Mouse (Mus musculus) midbrain, postnatal 0 days (tissue): ENCODE measurements around the gene Gzmk. TPM values are rescaled to one million over a fixed set of nuclear protein-coding genes. Genes with fewer than 3 reads are reported as not detected.

Experiments used
- ATAC-seq: fragments of 200-750 bp; cut with Nextera tagmentation; 2 replicates; pipeline ENCODE4 v1.8.0; 2017; ENCODE audit warnings: moderate number of reproducible peaks, mild to moderate bottlenecking, moderate TSS enrichment, moderate library complexity; ENCODE audit not compliant: low FRiP score
- DNase-seq: peaks from one replicate; pipeline ENCODE4 v3.0.0-alpha.2; 2015; ENCODE audit warnings: low spot score
- H3K27ac ChIP-seq: fragments of 300-500 bp; sonication (generic); 2 replicates; pipeline ENCODE4 v1.5.1; 2014; ENCODE audit warnings: low read depth, mild to moderate bottlenecking, low read length, mixed read lengths
- H3K27me3 ChIP-seq: fragments of 300-500 bp; sonication (generic); 2 replicates; pipeline ENCODE4 v1.6.1; 2014; ENCODE audit warnings: low read length, control low read depth, mixed read lengths; ENCODE audit not compliant: insufficient read depth
- H3K36me3 ChIP-seq: fragments of 300-500 bp; sonication (generic); 2 replicates; pipeline ENCODE4 v1.6.1; 2014; ENCODE audit warnings: low read length, control low read depth, mixed read lengths; ENCODE audit not compliant: insufficient read depth
- H3K4me1 ChIP-seq: fragments of 300-500 bp; sonication (generic); 2 replicates; pipeline ENCODE4 v1.6.1; 2014; ENCODE audit warnings: mild to moderate bottlenecking, control low read depth, antibody characterized with exemption, low read length, mixed read lengths; ENCODE audit not compliant: insufficient read depth
- H3K4me2 ChIP-seq: fragments of 300-500 bp; sonication (generic); 2 replicates; pipeline ENCODE4 v1.6.1; 2014; ENCODE audit warnings: low read depth, mild to moderate bottlenecking, low read length, mixed read lengths; ENCODE audit not compliant: poor library complexity, severe bottlenecking
- H3K4me3 ChIP-seq: fragments of 300-500 bp; sonication (generic); 2 replicates; pipeline ENCODE4 v1.5.1; 2014; ENCODE audit warnings: low read depth, mild to moderate bottlenecking, low read length, moderate library complexity
- H3K9ac ChIP-seq: fragments of 300-500 bp; sonication (generic); replicated peaks from 2 replicates; pipeline ENCODE4 v1.6.1; 2014; ENCODE audit warnings: mild to moderate bottlenecking, low read length, moderate library complexity, mixed read lengths; ENCODE audit not compliant: poor library complexity, severe bottlenecking
- H3K9me3 ChIP-seq: fragments of 300-500 bp; sonication (generic); 2 replicates; pipeline ENCODE4 v1.6.1; 2016; ENCODE audit warnings: low read length, control low read depth
- CTCF ChIP-seq: IDR thresholded peaks from 2 replicates; pipeline ENCODE4 v1.5.1; 2016; ENCODE audit warnings: antibody characterized with exemption, mild to moderate bottlenecking
- WGBS: fragments of 180-500 bp; shearing (Covaris S2); extraction: QIAGEN DNeasy Blood & Tissue Kit; methylation state at CpG from one replicate; pipeline ENCODE4 v1.1.7; 2014; 5-methylcytosine and 5-hydroxymethylcytosine counted together
- polyA plus RNA-seq: library from polyadenylated mRNA; unstranded; fragments of >200 nt; fragmentation: Nextera tagmentation; extraction: Ambion mirVana; gene quantifications from 2 replicates; pipeline ENCODE4 v1.2.1, GENCODE M21; 2015
- total RNA-seq: library from RNA; depleted of rRNA; stranded (reverse); fragments of >200 nt; gene quantifications from 2 replicates; pipeline ENCODE4 v1.2.3, GENCODE M21; 2014

Gene Gzmk
- total and polyA plus RNA-seq, 2 experiments from 2014 or later: not detected

DNA sequence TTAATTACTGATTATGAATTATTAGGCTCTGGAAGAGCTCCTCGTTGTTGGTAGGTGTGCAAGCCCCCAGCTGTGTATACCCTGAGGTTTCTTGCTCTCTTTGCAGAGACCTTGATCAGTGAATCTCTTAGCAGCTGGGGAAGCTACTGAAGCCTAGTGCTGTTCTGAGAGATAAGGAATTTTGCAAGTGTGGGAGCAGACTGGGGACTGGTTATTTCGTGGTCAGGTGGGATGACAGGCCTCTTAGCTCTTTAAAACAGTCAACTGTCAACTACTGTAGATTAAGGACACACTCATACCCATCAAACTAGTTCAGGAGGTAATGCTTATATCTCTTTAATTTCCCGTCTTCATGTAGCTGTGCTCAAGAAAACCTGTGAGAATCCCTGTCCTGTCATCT, 13.3 kb downstream of the Gzmk start:
- H3K9ac ChIP-seq: no peak overlapping the region
- 78% methylated on average over 3 of the region's 3 CpGs for WGBS
- no peak overlapping the region for H3K4me2 ChIP-seq
- H3K27me3 ChIP-seq: peaks cover 5% of the 10 kb centered on the region; the same call in 1 of the 2 replicates
- H3K36me3 ChIP-seq: no peaks in the 10 kb centered on the region
- ATAC-seq (no peak), DNase-seq (no peak)
- no peak overlapping the region for H3K4me3 ChIP-seq
- H3K4me1 ChIP-seq: no peaks in the 10 kb centered on the region
- H3K9me3 ChIP-seq: no peaks in the 10 kb centered on the region
- no peak overlapping the region for H3K27ac ChIP-seq
- no peak for TF ChIP-seq CTCF

DNA sequence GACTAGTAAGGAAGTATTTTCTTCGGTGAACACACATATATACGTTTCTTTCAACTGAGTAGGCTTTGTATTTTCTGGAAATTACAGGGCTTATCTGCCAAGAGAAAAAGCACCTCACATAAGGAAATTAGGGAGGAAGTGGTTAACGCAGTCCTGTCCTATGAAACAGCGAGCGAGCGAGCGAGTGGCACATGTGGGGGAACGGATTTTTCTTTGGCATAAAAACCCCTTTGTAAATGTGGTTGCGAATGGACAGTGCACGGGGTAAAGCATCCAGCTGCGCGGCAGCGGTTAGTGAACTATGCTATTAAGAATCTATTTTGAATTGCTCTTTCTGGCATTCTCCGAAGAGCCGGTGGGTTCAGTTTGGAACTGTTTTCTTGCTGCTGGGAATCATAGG, 14.4 kb downstream of the Gzmk start:
- Histone ChIP-seq H3K36me3 (no peaks in the 10 kb centered on the region), H3K4me1 (no peaks in the 10 kb centered on the region), H3K4me3 (no peak overlapping the region), H3K27me3 (peaks cover 5% of the 10 kb centered on the region; the same call in 1 of the 2 replicates), H3K9me3 (no peaks in the 10 kb centered on the region), H3K4me2 (no peak overlapping the region), H3K27ac (no peak overlapping the region), H3K9ac (no peak overlapping the region)
- 65% methylated on average over 15 of the region's 15 CpGs for WGBS
- ATAC-seq (no peak), DNase-seq (no peak)
- no peak for TF ChIP-seq CTCF

DNA sequence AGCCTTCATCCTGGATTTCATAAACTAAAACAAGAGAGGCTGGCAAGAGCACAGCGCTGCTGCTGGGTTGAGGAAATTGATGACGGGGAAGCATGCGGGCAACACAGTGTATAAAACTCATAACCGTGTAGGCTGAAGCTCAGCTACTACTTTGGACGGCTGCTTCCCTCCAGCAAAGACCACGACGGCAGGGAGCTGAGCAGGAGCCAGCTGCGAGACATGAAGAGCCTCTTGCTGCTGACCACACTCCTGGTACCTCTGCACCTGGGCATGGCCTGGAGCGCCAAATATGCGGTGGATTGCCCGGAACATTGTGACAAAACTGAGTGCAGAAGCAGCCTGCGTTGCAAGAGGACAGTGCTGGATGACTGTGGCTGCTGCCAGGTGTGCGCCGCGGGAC, 16.1 kb downstream of the Gzmk start, which contains the start of gene Esm1:
TSS of gene Esm1 (plus strand) at position 36 of the 400 bp plus-strand sequence.
- Histone ChIP-seq H3K36me3 (no peaks in the 10 kb centered on the region), H3K4me3 (peak within 1 kb of the TSS; percentile 14; the same call in 1 of the 2 replicates), H3K27ac (no peak within 1 kb of the TSS), H3K27me3 (peaks cover 5% of the 10 kb centered on the region; the same call in 1 of the 2 replicates), H3K4me1 (no peaks in the 10 kb centered on the region), H3K9me3 (no peaks in the 10 kb centered on the region), H3K4me2 (peak within 1 kb of the TSS; percentile 32), H3K9ac (no peak within 1 kb of the TSS)
- DNase-seq (no peak), ATAC-seq (peak; percentile 16; the same call in 1 of the 2 replicates)
- no peak for TF ChIP-seq CTCF
- WGBS: 49% methylated on average over 15 of the region's 15 CpGs

DNA sequence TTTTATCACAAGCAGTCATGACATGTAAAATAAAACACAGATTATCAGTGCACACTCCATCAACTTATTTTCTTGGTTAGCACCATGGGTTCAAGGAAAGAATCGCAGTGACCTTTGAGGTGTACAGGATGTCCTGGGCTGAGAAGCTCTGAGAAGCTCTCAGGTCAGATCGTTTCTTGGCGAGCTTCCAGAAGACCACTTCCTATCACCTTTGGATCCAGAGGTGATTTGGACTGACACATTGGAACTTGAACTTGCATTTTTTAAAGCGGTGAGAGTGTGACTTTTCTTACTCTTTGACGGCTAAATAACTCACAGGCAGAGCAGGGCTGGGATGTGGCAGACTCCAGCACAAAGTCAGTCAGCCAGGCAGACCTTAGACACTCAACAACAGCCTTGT, 20.4 kb downstream of the Gzmk start:
- TF ChIP-seq CTCF: no peak
- WGBS: 92% methylated on average over 5 of the region's 5 CpGs

DNA sequence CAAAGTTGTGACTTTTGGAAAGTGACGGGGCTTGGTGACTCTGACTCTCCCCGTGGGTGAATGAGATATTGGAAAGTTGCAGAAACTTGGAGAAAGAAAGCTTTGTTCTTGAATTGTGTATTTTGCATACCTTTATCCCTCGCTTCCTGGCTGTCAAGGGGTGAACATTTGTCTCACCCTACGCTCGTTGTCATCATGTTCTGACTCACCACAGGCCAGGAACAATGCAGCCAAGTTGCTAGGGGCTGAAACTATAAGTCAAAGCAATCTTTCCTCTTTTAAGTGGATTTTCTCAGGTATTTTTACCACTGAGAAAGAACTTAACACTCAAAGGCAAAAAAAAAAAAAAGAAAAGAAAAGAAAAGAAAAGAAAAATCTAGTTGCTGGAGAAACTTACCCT, 22.6 kb downstream of the Gzmk start:
- no peaks in the 10 kb centered on the region for H3K36me3 ChIP-seq
- 69% methylated on average over 5 of the region's 5 CpGs for WGBS
- DNase-seq (no peak), ATAC-seq (no peak)
- no peaks in the 10 kb centered on the region for H3K27me3 ChIP-seq
- no peak overlapping the region for H3K27ac ChIP-seq
- no peak overlapping the region for H3K9ac ChIP-seq
- no peak overlapping the region for H3K4me2 ChIP-seq
- no peak overlapping the region for H3K4me3 ChIP-seq
- no peaks in the 10 kb centered on the region for H3K4me1 ChIP-seq
- TF ChIP-seq CTCF: no peak
- H3K9me3 ChIP-seq: no peaks in the 10 kb centered on the region

More for the DNA sequence above, 20.4 kb downstream of the Gzmk start:
- DNase-seq (no peak), ATAC-seq (no peak)
- H3K4me1 ChIP-seq: no peaks in the 10 kb centered on the region
- no peaks in the 10 kb centered on the region for H3K36me3 ChIP-seq
- H3K27ac ChIP-seq: no peak overlapping the region
- H3K9ac ChIP-seq: no peak overlapping the region
- H3K4me3 ChIP-seq: no peak overlapping the region
- no peaks in the 10 kb centered on the region for H3K9me3 ChIP-seq
- peaks cover 5% of the 10 kb centered on the region; the same call in 1 of the 2 replicates for H3K27me3 ChIP-seq
- H3K4me2 ChIP-seq: no peak overlapping the region

DNA sequence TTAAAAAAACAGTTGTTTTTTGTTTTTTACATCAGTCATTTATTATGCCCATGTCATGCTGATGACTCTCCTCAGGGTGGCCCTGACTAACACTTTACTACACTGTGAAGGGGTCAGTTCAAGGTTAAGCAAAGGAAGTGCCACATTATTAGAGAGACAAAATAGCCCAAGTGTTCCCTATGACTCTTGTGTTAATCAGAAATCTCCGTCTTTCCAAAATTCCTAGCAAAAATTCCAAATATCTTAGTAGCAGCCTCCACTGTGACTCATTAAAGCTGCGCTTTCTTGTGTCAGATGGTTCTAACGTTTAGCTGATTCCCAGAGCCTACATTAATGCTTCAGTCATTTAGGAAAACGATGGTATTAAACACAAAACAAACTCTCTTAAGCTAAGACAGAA, 23.5 kb downstream of the Gzmk start:
- no peak for DNase-seq

More for the DNA sequence above, 23.5 kb downstream of the Gzmk start:
- no peaks in the 10 kb centered on the region for H3K9me3 ChIP-seq
- H3K4me2 ChIP-seq: no peak overlapping the region
- H3K27ac ChIP-seq: no peak overlapping the region
- H3K27me3 ChIP-seq: no peaks in the 10 kb centered on the region
- H3K4me1 ChIP-seq: no peaks in the 10 kb centered on the region
- 82% methylated on average over 4 of the region's 4 CpGs for WGBS
- TF ChIP-seq CTCF: no peak
- ATAC-seq: no peak
- H3K4me3 ChIP-seq: no peak overlapping the region
- H3K9ac ChIP-seq: no peak overlapping the region
- no peaks in the 10 kb centered on the region for H3K36me3 ChIP-seq
